Mouse (Mus musculus) neural tube, embryonic 15.5 days (tissue): ENCODE data around the gene Rhov. TPM values are rescaled to one million over a fixed set of nuclear protein-coding genes. Genes with fewer than 3 reads are reported as not detected.

ENCODE experiments used
- ATAC-seq: fragments of 200-750 bp; cut with Nextera tagmentation; 2 replicates; pipeline ENCODE4 v1.8.0; 2017; ENCODE audit warnings: mild to moderate bottlenecking, moderate TSS enrichment, moderate library complexity; ENCODE audit not compliant: low FRiP score
- H3K27ac ChIP-seq: fragments of 300-500 bp; sonication (generic); replicated peaks from 2 replicates; pipeline ENCODE4 v1.5.1; 2015; ENCODE audit warnings: mild to moderate bottlenecking, inconsistent platforms
- H3K27me3 ChIP-seq: fragments of 300-500 bp; sonication (generic); replicated peaks from 2 replicates; pipeline ENCODE4 v1.6.1; 2015; ENCODE audit warnings: inconsistent platforms
- H3K36me3 ChIP-seq: fragments of 300-500 bp; sonication (generic); 2 replicates; pipeline ENCODE4 v1.6.1; 2015; ENCODE audit warnings: inconsistent platforms
- H3K4me1 ChIP-seq: fragments of 300-500 bp; sonication (generic); 2 replicates; pipeline ENCODE4 v1.6.1; 2015; ENCODE audit warnings: inconsistent platforms
- H3K4me2 ChIP-seq: fragments of 300-500 bp; sonication (generic); 2 replicates; pipeline ENCODE4 v1.6.1; 2015; ENCODE audit warnings: inconsistent platforms, mild to moderate bottlenecking, moderate library complexity
- H3K4me3 ChIP-seq: fragments of 300-500 bp; sonication (generic); replicated peaks from 2 replicates; pipeline ENCODE4 v1.5.1; 2015; ENCODE audit warnings: mild to moderate bottlenecking, inconsistent platforms
- H3K9ac ChIP-seq: fragments of 300-500 bp; sonication (generic); replicated peaks from 2 replicates; pipeline ENCODE4 v1.6.1; 2015; ENCODE audit warnings: mild to moderate bottlenecking, inconsistent platforms
- H3K9me3 ChIP-seq: fragments of 300-500 bp; sonication (generic); replicated peaks from 2 replicates; pipeline ENCODE4 v1.6.1; 2016; ENCODE audit warnings: inconsistent platforms
- WGBS: fragments of 180-500 bp; shearing (Covaris S2); methylation state at CpG from one replicate; pipeline ENCODE4 v1.1.7; 2015; ENCODE audit warnings: mixed read lengths; 5-methylcytosine and 5-hydroxymethylcytosine counted together
- polyA plus RNA-seq: library from polyadenylated mRNA; unstranded; fragments of >200 nt; fragmentation: Nextera tagmentation; extraction: Ambion mirVana; gene quantifications from 2 replicates; pipeline ENCODE4 v1.2.1, GENCODE M21; 2015

The Rhov gene
- polyA plus RNA-seq: 39.5 and 46.6 TPM in 2 replicates

GRCm38 (mm10) chr2:119270643-119271331 lies at the start of gene Rhov:
TSS of gene Rhov (minus strand) at chr2:119271272.
- no peaks in the 10 kb centered on the region for H3K36me3 ChIP-seq
- H3K9me3 ChIP-seq: no peaks in the 10 kb centered on the region
- H3K4me2 ChIP-seq: peak within 1 kb of the TSS; percentile 85
- 0 out of 2 replicates have a peak, but pooled peaks cover 3% of the 10 kb centered on the region for H3K27me3 ChIP-seq
- peaks cover 28% of the 10 kb centered on the region for H3K4me1 ChIP-seq
- H3K4me3 ChIP-seq: peak within 1 kb of the TSS; percentile 59
- peak; percentile 92 for ATAC-seq
- H3K27ac ChIP-seq: peak within 1 kb of the TSS; percentile 82
- under 1% methylated on average over 49 of the region's 49 CpGs for WGBS
- peak within 1 kb of the TSS; percentile 69 for H3K9ac ChIP-seq

- Histone ChIP-seq H3K4me2 (no peak overlapping the region), H3K4me3 (no peak overlapping the region), H3K9ac (no peak overlapping the region), H3K27ac (no peak overlapping the region), H3K9me3 (no peaks in the 10 kb centered on the region), H3K27me3 (peaks cover 84% of the 10 kb centered on the region), H3K36me3 (no peaks in the 10 kb centered on the region), H3K4me1 (peaks cover 40% of the 10 kb centered on the region)
- 60% methylated on average over 8 of the region's 8 CpGs for WGBS
- no peak for ATAC-seq
These were observed 49.5 kb upstream of the Rhov start for GRCm38 (mm10) chr2:119320571-119320970.

GRCm38 (mm10) chr2:119318043-119318710 lies 47.1 kb upstream of the Rhov start:
- ATAC-seq: no peak
- Histone ChIP-seq H3K9me3 (no peaks in the 10 kb centered on the region), H3K27me3 (peaks cover 78% of the 10 kb centered on the region), H3K4me2 (no peak overlapping the region), H3K36me3 (no peaks in the 10 kb centered on the region), H3K27ac (no peak overlapping the region), H3K4me3 (no peak overlapping the region), H3K9ac (no peak overlapping the region), H3K4me1 (peaks cover 27% of the 10 kb centered on the region)
- WGBS: 63% methylated on average over 3 of the region's 3 CpGs

GRCm38 (mm10) chr2:119314742-119315310 lies 43.8 kb upstream of the Rhov start:
- Histone ChIP-seq H3K4me2 (no peak overlapping the region), H3K4me1 (peaks cover 6% of the 10 kb centered on the region; the same call in 1 of the 2 replicates), H3K27ac (no peak overlapping the region), H3K9ac (no peak overlapping the region), H3K36me3 (no peaks in the 10 kb centered on the region), H3K9me3 (no peaks in the 10 kb centered on the region), H3K4me3 (no peak overlapping the region), H3K27me3 (peaks cover 50% of the 10 kb centered on the region)
- ATAC-seq: no peak
- 62% methylated on average over 12 of the region's 12 CpGs for WGBS

GRCm38 (mm10) chr2:119313780-119314479 lies 42.9 kb upstream of the Rhov start:
- 27% methylated on average over 10 of the region's 10 CpGs for WGBS
- H3K27me3 ChIP-seq: peaks cover 46% of the 10 kb centered on the region
- H3K4me1 ChIP-seq: peaks cover 6% of the 10 kb centered on the region; the same call in 1 of the 2 replicates
- H3K4me3 ChIP-seq: no peak overlapping the region
- H3K27ac ChIP-seq: no peak overlapping the region
- H3K4me2 ChIP-seq: no peak overlapping the region
- H3K9ac ChIP-seq: no peak overlapping the region
- no peak; the same call in 1 of the 2 replicates for ATAC-seq
- no peaks in the 10 kb centered on the region for H3K9me3 ChIP-seq
- H3K36me3 ChIP-seq: no peaks in the 10 kb centered on the region

GRCm38 (mm10) chr2:119312380-119312958 lies 41.4 kb upstream of the Rhov start:
- Histone ChIP-seq H3K4me2 (no peak overlapping the region), H3K27me3 (peaks cover 32% of the 10 kb centered on the region), H3K4me3 (no peak overlapping the region), H3K4me1 (peaks cover 6% of the 10 kb centered on the region; the same call in 1 of the 2 replicates), H3K27ac (no peak overlapping the region), H3K36me3 (no peaks in the 10 kb centered on the region), H3K9me3 (no peaks in the 10 kb centered on the region), H3K9ac (no peak overlapping the region)
- 8% methylated on average over 2 of the region's 2 CpGs for WGBS
- ATAC-seq: no peak

GRCm38 (mm10) chr2:119311544-119311943 lies 40.5 kb upstream of the Rhov start:
- H3K4me1 ChIP-seq: peaks cover 6% of the 10 kb centered on the region; the same call in 1 of the 2 replicates
- H3K36me3 ChIP-seq: no peaks in the 10 kb centered on the region
- 48% methylated on average over 12 of the region's 12 CpGs for WGBS
- no peak overlapping the region for H3K27ac ChIP-seq
- H3K9ac ChIP-seq: no peak overlapping the region
- peaks cover 27% of the 10 kb centered on the region for H3K27me3 ChIP-seq
- no peak overlapping the region for H3K4me2 ChIP-seq
- no peak overlapping the region for H3K4me3 ChIP-seq
- no peak for ATAC-seq
- H3K9me3 ChIP-seq: no peaks in the 10 kb centered on the region

- Histone ChIP-seq H3K9ac (no peak overlapping the region), H3K27me3 (0 out of 2 replicates have a peak, but pooled peaks cover 4% of the 10 kb centered on the region), H3K27ac (no peak overlapping the region), H3K36me3 (no peaks in the 10 kb centered on the region), H3K9me3 (no peaks in the 10 kb centered on the region), H3K4me1 (peaks cover 14% of the 10 kb centered on the region), H3K4me3 (no peak overlapping the region), H3K4me2 (no peak overlapping the region)
- WGBS: 14% methylated on average over 3 of the region's 3 CpGs
- no peak for ATAC-seq
These were observed 33.7 kb upstream of the Rhov start for GRCm38 (mm10) chr2:119304798-119305208.

- H3K4me2 ChIP-seq: no peak overlapping the region
- H3K4me3 ChIP-seq: no peak overlapping the region
- no peak for ATAC-seq
- H3K9ac ChIP-seq: no peak overlapping the region
- peaks cover 1% of the 10 kb centered on the region for H3K36me3 ChIP-seq
- 60% methylated on average over 3 of the region's 3 CpGs for WGBS
- H3K27me3 ChIP-seq: 0 out of 2 replicates have a peak, but pooled peaks cover 4% of the 10 kb centered on the region
- H3K4me1 ChIP-seq: peaks cover 17% of the 10 kb centered on the region
- no peak overlapping the region for H3K27ac ChIP-seq
- no peaks in the 10 kb centered on the region for H3K9me3 ChIP-seq
These were observed 33.3 kb upstream of the Rhov start for GRCm38 (mm10) chr2:119304391-119304790.

- H3K4me1 ChIP-seq: peaks cover 17% of the 10 kb centered on the region
- no peaks in the 10 kb centered on the region for H3K9me3 ChIP-seq
- H3K4me3 ChIP-seq: no peak overlapping the region
- H3K27me3 ChIP-seq: 0 out of 2 replicates have a peak, but pooled peaks cover 4% of the 10 kb centered on the region
- no peak overlapping the region for H3K9ac ChIP-seq
- WGBS: 77% methylated on average over 6 of the region's 6 CpGs
- H3K4me2 ChIP-seq: no peak overlapping the region
- peaks cover 13% of the 10 kb centered on the region for H3K36me3 ChIP-seq
- no peak overlapping the region for H3K27ac ChIP-seq
- no peak for ATAC-seq
These were observed 31.8 kb upstream of the Rhov start for GRCm38 (mm10) chr2:119302876-119303275.
